Mouse (Mus musculus) forebrain, embryonic 14.5 days (tissue): Measurements from ENCODE around the gene Gnpnat1. TPM values are rescaled to one million over a fixed set of nuclear protein-coding genes. Genes with fewer than 3 reads are reported as not detected.

ENCODE experiments used
- ATAC-seq: fragments of 200-750 bp; cut with Nextera tagmentation; 2 replicates; pipeline ENCODE4 v1.8.0; 2017; ENCODE audit warnings: mild to moderate bottlenecking, moderate library complexity
- DNase-seq: peaks from one replicate; pipeline ENCODE4 v3.0.0-alpha.2; 2015; ENCODE audit warnings: low spot score
- H3K27ac ChIP-seq: fragments of 300-500 bp; sonication (generic); 2 replicates; pipeline ENCODE4 v1.5.1; 2014; ENCODE audit warnings: low read depth, mild to moderate bottlenecking, control low read depth, low read length, moderate library complexity
- H3K27me3 ChIP-seq: fragments of 300-500 bp; sonication (generic); replicated peaks from 2 replicates; pipeline ENCODE4 v1.6.1; 2014; ENCODE audit warnings: low read length, control low read depth, mixed read lengths; ENCODE audit not compliant: control insufficient read depth, insufficient read depth
- H3K36me3 ChIP-seq: fragments of 300-500 bp; sonication (generic); 2 replicates; pipeline ENCODE4 v1.6.1; 2014; ENCODE audit warnings: low read length, control low read depth; ENCODE audit not compliant: control insufficient read depth, insufficient read depth
- H3K4me1 ChIP-seq: fragments of 300-500 bp; sonication (generic); 2 replicates; pipeline ENCODE4 v1.6.1; 2014; ENCODE audit warnings: antibody characterized with exemption, low read length, control low read depth; ENCODE audit not compliant: control insufficient read depth, insufficient read depth
- H3K4me2 ChIP-seq: fragments of 300-500 bp; sonication (generic); 2 replicates; pipeline ENCODE4 v1.6.1; 2014; ENCODE audit warnings: mild to moderate bottlenecking, control low read depth, low read length
- H3K4me3 ChIP-seq: fragments of 300-500 bp; sonication (generic); 2 replicates; pipeline ENCODE4 v1.5.1; 2014; ENCODE audit warnings: low read depth, low read length, control low read depth
- H3K9ac ChIP-seq: fragments of 300-500 bp; sonication (generic); 2 replicates; pipeline ENCODE4 v1.6.1; 2014; ENCODE audit warnings: mild to moderate bottlenecking, low read length, control low read depth, moderate library complexity
- H3K9me3 ChIP-seq: fragments of 300-500 bp; sonication (generic); replicated peaks from 2 replicates; pipeline ENCODE4 v1.6.1; 2016; ENCODE audit warnings: low read length, control low read depth, mixed read lengths; ENCODE audit not compliant: control insufficient read depth
- WGBS: fragments of 180-500 bp; shearing (Covaris S2); extraction: QIAGEN DNeasy Blood & Tissue Kit; methylation state at CpG from one replicate; pipeline ENCODE4 v1.1.7; 2014; 5-methylcytosine and 5-hydroxymethylcytosine counted together
- microRNA-seq: library from miRNA; unstranded; fragments of <30 nt; microRNA quantifications from one replicate; pipeline ENCODE4, GENCODE M21; 2016
- polyA plus RNA-seq: library from polyadenylated mRNA; unstranded; fragments of >200 nt; fragmentation: Nextera tagmentation; extraction: Ambion mirVana; gene quantifications from 2 replicates; pipeline ENCODE4 v1.2.1, GENCODE M21; 2014

Gnpnat1 gene
- polyA plus RNA-seq, 1 experiment from 2014 or later: 29.5 TPM

GRCm38 (mm10) chr14:45329589-45330181 is 75.0 kb downstream of the Gnpnat1 start, which contains the start of gene Psmc6:
Psmc6 (plus strand) TSS chr14:45329788.
- peak within 1 kb of the TSS; percentile 68 for H3K4me2 ChIP-seq
- ATAC-seq (peak; percentile 97), DNase-seq (peak; percentile 96)
- peak within 1 kb of the TSS; percentile 83 for H3K4me3 ChIP-seq
- H3K27ac ChIP-seq: peak within 1 kb of the TSS; percentile 82
- H3K9me3 ChIP-seq: no peaks in the 10 kb centered on the region
- H3K27me3 ChIP-seq: no peaks in the 10 kb centered on the region
- H3K9ac ChIP-seq: peak within 1 kb of the TSS; percentile 93
- H3K4me1 ChIP-seq: 0 out of 2 replicates have a peak, but pooled peaks cover 2% of the 10 kb centered on the region
- WGBS: under 1% methylated on average over 36 of the region's 44 CpGs
- peaks cover 31% of the 10 kb centered on the region for H3K36me3 ChIP-seq

- WGBS: 15% methylated on average over 8 of the region's 8 CpGs
- H3K27ac ChIP-seq: 0 out of 2 replicates have a peak overlapping the region, but pooled peaks have one; percentile 82
- ATAC-seq: peak; percentile 17; the same call in 1 of the 2 replicates
These were observed 75.6 kb downstream of the Gnpnat1 start for GRCm38 (mm10) chr14:45329018-45329588.

GRCm38 (mm10) chr14:45328072-45328713 is 76.5 kb downstream of the Gnpnat1 start:
- H3K27me3 ChIP-seq: no peaks in the 10 kb centered on the region
- DNase-seq (no peak), ATAC-seq (no peak)
- 0 out of 2 replicates have a peak, but pooled peaks cover 2% of the 10 kb centered on the region for H3K4me1 ChIP-seq
- peaks cover 21% of the 10 kb centered on the region for H3K36me3 ChIP-seq
- 91% methylated on average over 4 of the region's 4 CpGs for WGBS
- H3K4me2 ChIP-seq: no peak overlapping the region
- no peak overlapping the region for H3K4me3 ChIP-seq
- no peak overlapping the region for H3K27ac ChIP-seq
- H3K9me3 ChIP-seq: no peaks in the 10 kb centered on the region
- no peak overlapping the region for H3K9ac ChIP-seq

More at GRCm38 (mm10) chr14:45329018-45329588, 75.6 kb downstream of the Gnpnat1 start:
- H3K9ac ChIP-seq: peak overlapping the region; percentile 33; the same call in 1 of the 2 replicates
- peak overlapping the region; percentile 44 for H3K4me2 ChIP-seq
- no peaks in the 10 kb centered on the region for H3K27me3 ChIP-seq
- DNase-seq: peak; percentile 44
- H3K9me3 ChIP-seq: no peaks in the 10 kb centered on the region
- H3K36me3 ChIP-seq: peaks cover 28% of the 10 kb centered on the region
- H3K4me3 ChIP-seq: peak overlapping the region; percentile 83
- H3K4me1 ChIP-seq: 0 out of 2 replicates have a peak, but pooled peaks cover 2% of the 10 kb centered on the region

Small RNA genes lying within 50 kb of the gene (microRNA-seq; reads per million reads assigned to microRNA genes)
- gene Gm25353: not detected

Other genes with a start within 250 kb of the Gnpnat1 start
- 14.8 and 16.3 TPM in 2 replicates for gene Gpr137c, start 185.2 kb downstream of the Gnpnat1 start, polyA plus RNA-seq
- gene Txndc16, start 184.6 kb downstream of the Gnpnat1 start, polyA plus RNA-seq: 29.1 and 36.4 TPM in 2 replicates
- 19.4 and 23.0 TPM in 2 replicates for gene Ero1l, start 86.1 kb downstream of the Gnpnat1 start, polyA plus RNA-seq
- gene Psmc6, start 75.1 kb downstream of the Gnpnat1 start, polyA plus RNA-seq: 218 and 228 TPM in 2 replicates
- 47.5 and 57.5 TPM in 2 replicates for gene Styx, start 53.8 kb downstream of the Gnpnat1 start, polyA plus RNA-seq
- 55.4 and 68.4 TPM in 2 replicates for gene Fermt2, start 125.2 kb upstream of the Gnpnat1 start, polyA plus RNA-seq